Mouse (Mus musculus): ENCODE measurements around the gene Zfand2b. TPM values are rescaled to one million over a fixed set of nuclear protein-coding genes. Genes with fewer than 3 reads are reported as not detected.

The Zfand2b gene
- polyA plus RNA-seq, 1 experiment from 2014 or later: 40.6 TPM

GRCm38 (mm10) chr1:75179334-75180104 lies 11.1 kb downstream of the Zfand2b start:
- no peak overlapping the region for H3K27ac ChIP-seq
- peak; percentile 11; the same call in 1 of the 2 replicates for ATAC-seq (ENCODE audit: insufficient number of reproducible peaks, insufficient read depth, low FRiP score, low TSS enrichment)
- H3K4me3 ChIP-seq: peak overlapping the region; percentile 57
- H3K9me3 ChIP-seq: no peaks in the 10 kb centered on the region
- peaks cover 58% of the 10 kb centered on the region for H3K36me3 ChIP-seq
- H3K9ac ChIP-seq: peak overlapping the region; percentile 58
- H3K27me3 ChIP-seq: no peaks in the 10 kb centered on the region
- H3K4me1 ChIP-seq: peaks cover 16% of the 10 kb centered on the region
- WGBS: 11% methylated on average over 23 of the region's 23 CpGs
- H3K4me2 ChIP-seq (replicated peaks): peak overlapping the region; percentile 89

GRCm38 (mm10) chr1:75180105-75180590 lies 11.7 kb downstream of the Zfand2b start, which contains the start of gene Abcb6:
Gene Abcb6, minus strand, starts transcription at chr1:75180392.
- under 1% methylated on average over 31 of the region's 31 CpGs for WGBS
- Histone ChIP-seq H3K9ac (peak within 1 kb of the TSS; percentile 58), H3K27ac (no peak within 1 kb of the TSS), H3K27me3 (no peaks in the 10 kb centered on the region), H3K9me3 (no peaks in the 10 kb centered on the region), H3K4me1 (peaks cover 16% of the 10 kb centered on the region), H3K4me2 (replicated peaks) (peak within 1 kb of the TSS; percentile 89), H3K36me3 (peaks cover 61% of the 10 kb centered on the region), H3K4me3 (peak within 1 kb of the TSS; percentile 57)
- ATAC-seq (ENCODE audit: insufficient number of reproducible peaks, insufficient read depth, low FRiP score, low TSS enrichment): peak; percentile 88

GRCm38 (mm10) chr1:75180741-75181140 lies 12.3 kb downstream of the Zfand2b start:
- no peak overlapping the region for H3K9ac ChIP-seq

GRCm38 (mm10) chr1:75181377-75181870 lies 13.0 kb downstream of the Zfand2b start:
- H3K36me3 ChIP-seq: peaks cover 63% of the 10 kb centered on the region
- no peak overlapping the region for H3K9ac ChIP-seq
- ATAC-seq (ENCODE audit: insufficient number of reproducible peaks, insufficient read depth, low FRiP score, low TSS enrichment): no peak
- H3K4me2 ChIP-seq (replicated peaks): no peak overlapping the region
- no peaks in the 10 kb centered on the region; the same call in 1 of the 2 replicates for H3K9me3 ChIP-seq
- 82% methylated on average over 4 of the region's 4 CpGs for WGBS
- peaks cover 16% of the 10 kb centered on the region for H3K4me1 ChIP-seq
- H3K27me3 ChIP-seq: no peaks in the 10 kb centered on the region
- H3K4me3 ChIP-seq: no peak overlapping the region
- no peak overlapping the region for H3K27ac ChIP-seq

More at GRCm38 (mm10) chr1:75180741-75181140, 12.3 kb downstream of the Zfand2b start:
- WGBS: 48% methylated on average over 7 of the region's 7 CpGs
- Histone ChIP-seq H3K4me3 (peak overlapping the region; percentile 57), H3K9me3 (no peaks in the 10 kb centered on the region), H3K4me2 (replicated peaks) (peak overlapping the region; percentile 89), H3K4me1 (peaks cover 16% of the 10 kb centered on the region), H3K27me3 (no peaks in the 10 kb centered on the region), H3K27ac (no peak overlapping the region), H3K36me3 (peaks cover 61% of the 10 kb centered on the region)
- ATAC-seq (ENCODE audit: insufficient number of reproducible peaks, insufficient read depth, low FRiP score, low TSS enrichment): no peak

GRCm38 (mm10) chr1:75182160-75182559 lies 13.7 kb downstream of the Zfand2b start:
- Histone ChIP-seq H3K4me3 (no peak overlapping the region), H3K4me1 (peaks cover 16% of the 10 kb centered on the region), H3K9ac (no peak overlapping the region), H3K36me3 (peaks cover 66% of the 10 kb centered on the region), H3K9me3 (no peaks in the 10 kb centered on the region; the same call in 1 of the 2 replicates), H3K27ac (no peak overlapping the region), H3K4me2 (replicated peaks) (no peak overlapping the region), H3K27me3 (no peaks in the 10 kb centered on the region)
- 71% methylated on average over 4 of the region's 4 CpGs for WGBS
- no peak for ATAC-seq (ENCODE audit: insufficient number of reproducible peaks, insufficient read depth, low FRiP score, low TSS enrichment)

- Histone ChIP-seq H3K9ac (no peak overlapping the region), H3K36me3 (peaks cover 68% of the 10 kb centered on the region), H3K27me3 (no peaks in the 10 kb centered on the region)
Measured at GRCm38 (mm10) chr1:75185495-75185894, 17.0 kb downstream of the Zfand2b start.

GRCm38 (mm10) chr1:75187126-75187525 lies 18.7 kb downstream of the Zfand2b start:
- H3K9ac ChIP-seq: no peak overlapping the region
- H3K36me3 ChIP-seq: peaks cover 56% of the 10 kb centered on the region
- H3K4me3 ChIP-seq: no peak overlapping the region

More at GRCm38 (mm10) chr1:75185495-75185894, 17.0 kb downstream of the Zfand2b start:
- ATAC-seq (ENCODE audit: insufficient number of reproducible peaks, insufficient read depth, low FRiP score, low TSS enrichment): no peak
- peaks cover 4% of the 10 kb centered on the region; the same call in 1 of the 2 replicates for H3K4me1 ChIP-seq
- H3K9me3 ChIP-seq: no peaks in the 10 kb centered on the region; the same call in 1 of the 2 replicates
- 90% methylated on average over 11 of the region's 11 CpGs for WGBS
- H3K4me3 ChIP-seq: no peak overlapping the region
- no peak overlapping the region for H3K27ac ChIP-seq
- H3K4me2 ChIP-seq (replicated peaks): no peak overlapping the region

GRCm38 (mm10) chr1:75187914-75188483 lies 19.6 kb downstream of the Zfand2b start:
- no peaks in the 10 kb centered on the region; the same call in 1 of the 2 replicates for H3K9me3 ChIP-seq
- H3K4me1 ChIP-seq: peaks cover 10% of the 10 kb centered on the region
- H3K4me2 ChIP-seq (replicated peaks): no peak overlapping the region
- no peak overlapping the region for H3K9ac ChIP-seq
- no peaks in the 10 kb centered on the region for H3K27me3 ChIP-seq
- H3K36me3 ChIP-seq: peaks cover 47% of the 10 kb centered on the region
- no peak for ATAC-seq (ENCODE audit: insufficient number of reproducible peaks, insufficient read depth, low FRiP score, low TSS enrichment)
- no peak overlapping the region for H3K4me3 ChIP-seq
- WGBS: 84% methylated on average over 2 of the region's 2 CpGs
- H3K27ac ChIP-seq: no peak overlapping the region

More at GRCm38 (mm10) chr1:75187126-75187525, 18.7 kb downstream of the Zfand2b start:
- H3K27me3 ChIP-seq: no peaks in the 10 kb centered on the region
- no peak overlapping the region for H3K4me2 ChIP-seq (replicated peaks)
- no peak for ATAC-seq (ENCODE audit: insufficient number of reproducible peaks, insufficient read depth, low FRiP score, low TSS enrichment)
- no peak overlapping the region for H3K27ac ChIP-seq
- H3K9me3 ChIP-seq: no peaks in the 10 kb centered on the region; the same call in 1 of the 2 replicates
- H3K4me1 ChIP-seq: peaks cover 8% of the 10 kb centered on the region

GRCm38 (mm10) chr1:75190577-75190976 lies 22.1 kb downstream of the Zfand2b start:
- no peaks in the 10 kb centered on the region; the same call in 1 of the 2 replicates for H3K9me3 ChIP-seq
- peak overlapping the region; percentile 65 for H3K4me3 ChIP-seq
- peaks cover 17% of the 10 kb centered on the region for H3K4me1 ChIP-seq
- no peak for ATAC-seq (ENCODE audit: insufficient number of reproducible peaks, insufficient read depth, low FRiP score, low TSS enrichment)
- H3K4me2 ChIP-seq (replicated peaks): peak overlapping the region; percentile 80
- no peak overlapping the region for H3K27ac ChIP-seq
- H3K36me3 ChIP-seq: peaks cover 29% of the 10 kb centered on the region
- 57% methylated on average over 2 of the region's 2 CpGs for WGBS
- no peaks in the 10 kb centered on the region for H3K27me3 ChIP-seq
- peak overlapping the region; percentile 82; the same call in 1 of the 2 replicates for H3K9ac ChIP-seq

GRCm38 (mm10) chr1:75191258-75191621 lies 22.8 kb downstream of the Zfand2b start:
- no peaks in the 10 kb centered on the region for H3K27me3 ChIP-seq
- H3K9me3 ChIP-seq: no peaks in the 10 kb centered on the region
- peak overlapping the region; percentile 82 for H3K9ac ChIP-seq
- H3K4me1 ChIP-seq: peaks cover 17% of the 10 kb centered on the region
- peaks cover 24% of the 10 kb centered on the region for H3K36me3 ChIP-seq
- 36% methylated on average over 5 of the region's 5 CpGs for WGBS
- H3K4me2 ChIP-seq (replicated peaks): peak overlapping the region; percentile 80
- H3K27ac ChIP-seq: peak overlapping the region; percentile 88
- H3K4me3 ChIP-seq: peak overlapping the region; percentile 65
- no peak; the same call in 1 of the 2 replicates for ATAC-seq (ENCODE audit: insufficient number of reproducible peaks, insufficient read depth, low FRiP score, low TSS enrichment)

- H3K27ac ChIP-seq: peak within 1 kb of the TSS; percentile 88
- H3K4me2 ChIP-seq (replicated peaks): peak within 1 kb of the TSS; percentile 80
- WGBS: 1% methylated on average over 56 of the region's 56 CpGs
- peak within 1 kb of the TSS; percentile 82 for H3K9ac ChIP-seq
- H3K27me3 ChIP-seq: no peaks in the 10 kb centered on the region
- ATAC-seq (ENCODE audit: insufficient number of reproducible peaks, insufficient read depth, low FRiP score, low TSS enrichment): peak; percentile 99
- peaks cover 23% of the 10 kb centered on the region for H3K36me3 ChIP-seq
- peak within 1 kb of the TSS; percentile 65 for H3K4me3 ChIP-seq
- no peaks in the 10 kb centered on the region for H3K9me3 ChIP-seq
- H3K4me1 ChIP-seq: peaks cover 17% of the 10 kb centered on the region
Measured at GRCm38 (mm10) chr1:75191622-75192402, 23.4 kb downstream of the Zfand2b start, which contains the start of the genes Ankzf1 and Atg9a. Gene Ankzf1, plus strand, starts transcription at chr1:75192151. Gene Atg9a, minus strand, starts transcription at chr1:75192196.

Data from embryonic facial prominence, embryonic 12.5 days (tissue).